Mouse (Mus musculus) cerebellum, adult 2 months (tissue): Measurements from ENCODE around the gene Acaa1a. TPM values are rescaled to one million over a fixed set of nuclear protein-coding genes. Genes with fewer than 3 reads are reported as not detected.

Experiments
- DNase-seq, 2 experiments: peaks; one replicate each; pipeline ENCODE4 v3.0.0; 2021
- H3K27ac ChIP-seq: fragments of 200-500 bp; 2 replicates; pipeline ENCODE4 v1.5.1; 2012; ENCODE audit warnings: low read length, control low read depth, inconsistent platforms; ENCODE audit not compliant: insufficient read depth
- H3K27me3 ChIP-seq: fragments of 200-500 bp; 2 replicates; pipeline ENCODE4 v1.6.1; 2012; ENCODE audit warnings: inconsistent platforms, mild to moderate bottlenecking, low read length, moderate library complexity; ENCODE audit not compliant: control insufficient read depth, insufficient read depth
- H3K4me1 ChIP-seq: fragments of 200-500 bp; 2 replicates; pipeline ENCODE4 v1.6.1; 2011; ENCODE audit warnings: low read length; ENCODE audit not compliant: control insufficient read depth, insufficient read depth
- H3K4me3 ChIP-seq: fragments of 200-500 bp; replicated peaks from 2 replicates; pipeline ENCODE3; 2011; ENCODE audit warnings: mild to moderate bottlenecking, low read depth, low read length, control low read depth; ENCODE audit not compliant: insufficient read depth
- CTCF ChIP-seq: fragments of 200-500 bp; IDR thresholded peaks from 2 replicates; pipeline ENCODE4 v1.5.1; 2011; ENCODE audit warnings: low read depth, mild to moderate bottlenecking, control low read depth, low read length, moderate library complexity, borderline replicate concordance; ENCODE audit not compliant: insufficient read depth
- POLR2A ChIP-seq: fragments of 200-500 bp; IDR thresholded peaks from 2 replicates; pipeline ENCODE4 v1.6.1; 2011; ENCODE audit warnings: low read length, control low read depth, borderline replicate concordance; ENCODE audit not compliant: insufficient read depth
- WGBS: fragments of 180-500 bp; shearing (Covaris S2); methylation state at CpG from one replicate; pipeline ENCODE4 v1.1.7; 2018; 5-methylcytosine and 5-hydroxymethylcytosine counted together
- polyA plus RNA-seq: library from polyadenylated mRNA; depleted of rRNA; stranded (reverse); fragments of >200 nt; gene quantifications from 2 replicates; pipeline ENCODE4 v1.2.3, GENCODE M21; 2012

The Acaa1a gene
- polyA plus RNA-seq, 1 experiment, result 135 TPM

DNA sequence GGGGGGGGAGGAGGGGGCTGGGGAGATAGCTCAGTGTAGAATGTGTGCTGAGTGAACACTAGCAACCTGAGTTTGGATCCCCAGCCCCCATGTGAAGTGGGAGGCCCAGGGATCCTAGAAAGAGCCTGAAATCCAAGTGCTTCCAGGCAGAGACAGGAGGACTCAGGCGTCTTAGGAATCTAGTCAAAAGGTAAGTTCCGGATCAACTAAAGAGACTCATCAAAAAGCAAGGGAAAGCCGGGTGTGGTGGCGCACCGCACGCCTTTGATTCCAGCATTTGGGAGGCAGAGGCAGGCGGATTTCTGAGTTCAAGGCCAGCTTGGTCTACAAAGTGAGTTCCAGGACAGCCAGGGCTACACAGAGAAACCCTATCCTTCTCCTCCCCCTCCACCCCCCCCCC lies 19.0 kb upstream of the Acaa1a start:
- no peak for TF ChIP-seq CTCF
- TF ChIP-seq POLR2A, result no peak
- Histone ChIP-seq H3K4me3 (no peak overlapping the region), H3K4me1 (no peaks in the 10 kb centered on the region; the same call in 1 of the 2 replicates), H3K27me3 (no peaks in the 10 kb centered on the region), H3K27ac (no peak overlapping the region)
- DNase-seq, result no peak
- WGBS, result 81% methylated on average over 7 of the region's 7 CpGs

DNA sequence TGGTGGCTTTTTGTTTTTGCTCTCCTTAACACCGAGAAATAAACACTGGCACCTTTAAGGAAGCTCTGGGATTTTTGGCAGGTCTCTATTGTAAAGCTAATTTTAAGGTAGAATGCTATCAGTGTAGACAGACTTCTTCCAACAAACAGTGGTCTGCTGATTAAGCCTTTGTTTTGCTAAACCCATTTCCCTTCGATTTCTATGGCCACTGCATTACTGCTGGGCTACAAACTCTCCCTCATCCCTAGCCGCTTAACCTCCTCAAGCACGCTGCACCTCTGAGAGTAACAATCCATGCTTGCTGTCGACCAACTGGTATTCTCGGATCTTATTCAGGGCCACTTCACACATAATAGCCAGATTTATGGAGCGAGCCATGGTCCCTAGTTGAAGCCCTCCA lies 18.5 kb upstream of the Acaa1a start:
- Histone ChIP-seq H3K4me1 (no peaks in the 10 kb centered on the region; the same call in 1 of the 2 replicates), H3K27me3 (no peaks in the 10 kb centered on the region), H3K4me3 (peak overlapping the region; percentile 75), H3K27ac (no peak overlapping the region)
- DNase-seq, result no peak
- 6% methylated on average over 7 of the region's 7 CpGs for WGBS
- no peak for TF ChIP-seq CTCF
- no peak for TF ChIP-seq POLR2A

DNA sequence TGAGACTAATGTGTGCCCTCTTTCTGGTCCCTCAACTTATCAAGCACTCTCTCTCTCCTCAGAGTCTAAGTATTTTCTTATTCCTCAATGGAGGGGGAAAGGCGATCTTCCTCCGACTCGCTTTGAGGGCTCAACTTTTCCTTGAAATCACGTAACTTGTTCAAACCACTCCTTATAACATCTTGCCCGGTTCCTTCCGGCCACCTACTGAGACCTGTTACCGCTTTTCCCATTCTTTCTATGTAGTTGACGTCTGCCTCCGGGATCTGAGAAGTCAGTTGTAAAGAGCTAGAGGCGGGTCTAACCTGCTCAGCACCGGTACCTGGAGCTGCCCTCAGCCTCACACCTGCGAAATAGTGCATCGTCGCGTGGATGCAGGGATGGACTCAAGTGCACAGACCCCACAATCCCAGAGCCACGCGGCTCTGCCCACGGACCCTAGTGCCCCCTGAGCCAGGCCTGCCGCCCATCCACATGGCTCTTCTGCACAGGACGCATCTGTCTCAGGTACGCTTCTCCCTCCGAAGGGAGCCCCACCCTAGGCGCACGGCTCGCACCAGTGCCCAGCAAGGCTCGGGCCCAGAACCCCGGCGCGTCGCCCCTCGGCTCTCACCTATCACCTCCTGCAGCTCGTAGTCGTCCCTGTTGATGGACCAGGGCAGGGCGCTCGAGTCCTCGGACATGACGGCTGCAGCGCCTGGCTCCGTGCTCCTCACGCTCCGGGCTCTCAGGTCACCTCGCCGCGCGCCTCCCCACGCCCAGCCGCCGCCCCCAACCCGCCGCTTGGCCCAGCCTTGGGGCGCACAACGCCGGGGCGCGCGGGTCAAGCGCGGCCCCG lies 17.9 kb upstream of the Acaa1a start:
- 1% methylated on average over 59 of the region's 59 CpGs for WGBS
- DNase-seq, result no peak

DNA sequence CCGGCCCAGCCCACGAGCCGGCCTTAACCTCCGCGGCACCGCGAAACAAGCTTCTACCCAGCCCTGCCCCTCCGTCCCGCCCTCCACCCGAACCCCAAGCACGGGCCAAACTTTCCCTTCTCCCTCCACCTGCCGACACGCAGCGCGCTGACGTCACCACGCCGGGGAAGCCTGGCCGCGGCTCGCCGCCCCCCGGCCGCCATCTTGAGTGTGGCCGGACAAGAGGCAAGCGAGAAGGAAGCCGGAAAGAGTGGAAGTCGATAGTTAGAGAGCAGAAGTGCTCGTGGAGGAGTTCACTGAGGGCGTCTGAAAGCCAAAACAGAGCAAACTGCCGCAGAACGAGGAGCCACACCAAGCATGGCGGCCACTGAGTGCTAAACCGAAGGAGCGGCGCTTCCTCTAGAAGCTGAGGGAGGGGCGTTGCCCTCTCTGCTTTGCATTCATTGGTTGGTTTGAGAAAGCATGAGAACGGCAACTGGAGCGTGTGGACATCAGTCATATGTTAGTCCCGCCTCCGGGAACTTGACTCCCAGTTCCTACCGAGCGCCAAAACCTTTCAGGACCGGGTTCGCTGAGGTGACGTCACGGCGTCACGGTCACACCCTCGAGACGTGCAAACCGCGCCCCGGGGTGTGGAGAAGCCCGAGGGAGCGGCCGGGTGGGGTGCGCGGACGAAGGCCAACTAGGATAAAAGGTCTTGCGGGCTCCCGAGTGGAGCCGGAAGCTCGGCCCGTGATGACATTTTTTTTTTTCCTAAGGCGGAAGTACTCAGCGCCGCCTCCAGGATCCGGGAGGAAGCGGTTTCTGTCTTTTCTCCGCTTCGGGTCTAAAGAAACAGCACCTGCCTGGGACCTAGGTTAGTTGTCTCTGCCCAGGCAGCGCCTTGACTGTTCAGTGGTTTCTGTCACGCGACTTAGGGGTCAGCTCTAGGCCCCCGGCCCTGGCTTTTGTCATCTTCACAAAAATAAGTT lies 16.9 kb upstream of the Acaa1a start, which contains the start of gene Oxsr1:
Gene Oxsr1 (minus strand): TSS at position 139 of the 971 bp plus-strand sequence.
- peak within 1 kb of the TSS; percentile 97 for H3K27ac ChIP-seq
- H3K27me3 ChIP-seq, result no peaks in the 10 kb centered on the region
- under 1% methylated on average over 76 of the region's 76 CpGs for WGBS
- TF ChIP-seq CTCF (peak; percentile 43; the same call in 1 of the 2 replicates), POLR2A (peak; percentile 65)
- H3K4me1 ChIP-seq, result no peaks in the 10 kb centered on the region
- peak within 1 kb of the TSS; percentile 75 for H3K4me3 ChIP-seq
- peak; percentile 99 to 100 for DNase-seq

More for the DNA sequence above, 17.9 kb upstream of the Acaa1a start:
- TF ChIP-seq POLR2A, result no peak
- TF ChIP-seq CTCF, result no peak
- Histone ChIP-seq H3K27ac (no peak overlapping the region), H3K4me3 (peak overlapping the region; percentile 75), H3K4me1 (no peaks in the 10 kb centered on the region), H3K27me3 (no peaks in the 10 kb centered on the region)

DNA sequence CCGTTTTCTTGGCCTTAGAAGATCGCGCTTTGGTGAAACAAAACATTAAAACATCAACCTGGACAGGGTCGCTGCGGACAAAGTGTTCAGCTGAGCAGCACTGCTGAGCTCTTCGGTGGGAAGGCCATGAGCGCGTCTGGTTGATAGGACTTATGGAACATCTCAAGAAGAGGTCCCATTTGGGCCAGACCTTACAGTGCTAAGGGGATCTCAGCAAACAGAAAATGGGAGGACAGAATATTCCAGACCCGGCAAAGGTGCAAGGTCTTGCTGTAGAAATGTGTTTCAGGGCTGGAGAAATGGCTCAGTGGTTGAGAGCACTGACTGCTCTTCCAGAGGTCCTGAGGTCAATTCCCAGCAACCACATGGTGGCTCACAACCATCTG lies 16.2 kb upstream of the Acaa1a start:
- peak overlapping the region; percentile 66 for H3K4me3 ChIP-seq
- DNase-seq, result no peak
- H3K4me1 ChIP-seq, result no peaks in the 10 kb centered on the region
- 3% methylated on average over 9 of the region's 9 CpGs for WGBS
- H3K27me3 ChIP-seq, result no peaks in the 10 kb centered on the region
- peak overlapping the region; percentile 65 for H3K27ac ChIP-seq
- TF ChIP-seq CTCF (no peak), POLR2A (no peak)

DNA sequence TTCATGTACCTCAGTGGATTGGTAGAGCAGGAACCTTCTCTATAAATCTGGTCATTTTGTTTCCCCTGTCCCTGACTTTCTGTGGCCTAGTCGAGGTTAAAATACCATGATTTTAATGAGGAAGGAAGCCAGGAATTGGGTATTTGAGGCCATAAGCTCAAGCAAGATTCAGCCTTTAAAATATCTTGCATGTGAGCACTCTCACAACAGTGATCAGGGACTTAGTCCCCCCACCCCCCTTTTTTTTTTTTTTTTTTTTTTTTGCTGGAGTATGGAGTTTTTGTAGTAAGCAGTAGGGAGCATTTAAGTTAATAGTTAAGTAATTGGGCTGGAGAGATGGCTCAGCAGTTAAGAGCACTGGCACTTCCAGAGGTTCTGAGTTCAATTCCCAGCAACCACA lies 15.3 kb upstream of the Acaa1a start:
- Histone ChIP-seq H3K27me3 (no peaks in the 10 kb centered on the region), H3K4me1 (no peaks in the 10 kb centered on the region), H3K27ac (no peak overlapping the region), H3K4me3 (no peak overlapping the region)
- TF ChIP-seq CTCF (no peak), POLR2A (no peak)
- DNase-seq, result no peak
- 66% methylated on average over 1 of the region's 1 CpGs for WGBS

DNA sequence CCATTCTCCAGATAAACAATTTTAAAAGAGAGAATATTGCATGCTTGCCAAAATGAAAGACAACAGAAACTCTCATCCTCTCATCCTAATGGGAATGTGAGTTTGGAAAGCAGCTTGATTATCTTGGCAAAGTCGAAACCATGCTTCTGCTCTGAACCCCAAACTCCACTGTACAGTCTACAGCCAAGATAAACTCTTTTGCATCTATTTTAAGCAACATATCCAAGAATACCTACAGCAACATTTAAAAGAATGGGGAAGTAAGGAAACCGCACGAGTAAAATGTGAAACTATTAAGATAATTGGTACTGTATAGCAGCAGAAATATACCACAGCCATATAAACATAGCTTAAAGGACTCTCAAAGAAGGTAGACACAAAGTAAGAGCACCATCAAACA lies 11.0 kb upstream of the Acaa1a start:
- Histone ChIP-seq H3K4me3 (no peak overlapping the region), H3K4me1 (no peaks in the 10 kb centered on the region), H3K27me3 (no peaks in the 10 kb centered on the region), H3K27ac (no peak overlapping the region)
- TF ChIP-seq POLR2A, result no peak
- no peak for TF ChIP-seq CTCF
- no peak for DNase-seq
- 82% methylated on average over 3 of the region's 3 CpGs for WGBS
